In the genomic region with DNA sequence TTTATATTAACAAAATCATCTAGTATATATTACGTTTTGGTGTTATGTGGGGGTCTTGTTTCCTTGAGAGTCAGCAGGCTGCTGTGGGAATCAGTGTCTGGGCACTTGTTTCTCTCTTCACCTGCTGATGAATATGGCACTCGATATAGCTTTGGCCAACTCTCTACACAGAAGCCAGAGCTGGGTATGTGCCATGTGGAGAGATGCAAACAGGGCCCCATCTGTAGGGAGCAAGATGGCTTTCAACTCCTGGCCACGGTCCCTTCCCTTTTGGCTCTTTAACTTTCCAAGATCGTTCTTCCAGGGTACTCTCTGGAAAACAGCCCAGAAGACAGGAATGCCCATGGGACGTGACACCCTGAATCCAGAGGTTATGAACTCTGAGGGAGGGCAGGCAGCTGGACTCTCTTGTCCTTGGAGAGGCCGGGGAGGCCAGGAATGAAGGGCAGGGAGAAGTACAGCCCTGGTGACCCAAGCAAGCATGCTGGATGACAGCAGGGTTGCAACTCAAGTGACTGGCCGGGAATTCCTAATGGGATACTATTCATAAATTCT, we compare ENCODE assay signal across 20 mouse cellular contexts.
DNase-seq lines count a peak whose midpoint lies in the region; ATAC-seq and TF ChIP-seq lines count a peak whose summit lies in the region.
"Had no signal": no experiment of that assay in that cellular context is flagged by ENCODE, and none has a peak within 500 bp of the region (broad histone marks: within the 10 kb centered on the region; RNA-seq: fewer than 3 reads in every experiment).

No protein-coding gene starts in this region.

- no peak for ATAC-seq in kidney, embryonic 14.5 days (ENCODE audit: low FRiP score, low TSS enrichment)
- ATAC-seq: activated CD4-positive, CD25-positive, alpha-beta regulatory T cell, adult 4 months; forebrain, embryonic 13.5 days; liver, postnatal 0 days; midbrain, embryonic 13.5 days had no signal

- TF ChIP-seq CTCF in kidney, adult 2 months (conservative IDR thresholded peaks at IDR 0.05; ENCODE audit: insufficient read depth, insufficient read length, low read depth, low read length): no peak

- peak; percentile 16 for DNase-seq in cerebellum, adult 11 months
- no peak for DNase-seq in cerebellum, postnatal 4 days (ENCODE audit: low spot score in 2 of 2)
- DNase-seq in kidney, adult 2 months: peak; percentile 91
- DNase-seq in cerebellum, adult 9-11 months: peak; percentile 41
- DNase-seq in kidney, postnatal 36 days: peak; percentile 67 to 75
- no peak for DNase-seq in layer of hippocampus, postnatal 10 days (ENCODE audit: low spot score in 2 of 2)
- DNase-seq: adrenal gland, postnatal 14 days; gastrocnemius, postnatal 10 days; liver, postnatal 0 days; right cerebral cortex, adult 18-20 months; thymus, postnatal 14 days had no signal

- no peak overlapping the region for H3K4me2 ChIP-seq in kidney, embryonic 14.5 days (replicated peaks; ENCODE audit: low read depth, low read length)
- H3K4me2 ChIP-seq: embryonic facial prominence, embryonic 12.5 days; forebrain, embryonic 13.5 days; midbrain, embryonic 13.5 days; neural tube, embryonic 13.5 days had no signal

- 40% methylated on average over 7 of the region's 7 CpGs for WGBS in kidney, adult 2 months
- WGBS in kidney, embryonic 14.5 days: 70% methylated on average over 7 of the region's 7 CpGs

- H3K4me3 ChIP-seq in kidney, adult 2 months (ENCODE audit: insufficient read depth, low read depth, low read length): no peak overlapping the region
- no peak overlapping the region for H3K4me3 ChIP-seq in kidney, embryonic 14.5 days (ENCODE audit: low read length)
- H3K4me3 ChIP-seq: embryonic facial prominence, embryonic 12.5 days; erythroblast, embryonic 14.5 days; forebrain, embryonic 13.5 days; heart, adult 2 months; midbrain, embryonic 13.5 days; neural tube, embryonic 13.5 days had no signal

- H3K9ac ChIP-seq in kidney, embryonic 14.5 days (ENCODE audit: low read depth, low read length): no peak overlapping the region
- H3K9ac ChIP-seq: embryonic facial prominence, embryonic 12.5 days; forebrain, embryonic 13.5 days; liver, postnatal 0 days; midbrain, embryonic 13.5 days; neural tube, embryonic 13.5 days had no signal

- H3K27ac ChIP-seq in kidney, adult 2 months (ENCODE audit: insufficient read depth, low read depth, low read length): no peak overlapping the region
- no peak overlapping the region for H3K27ac ChIP-seq in kidney, embryonic 14.5 days (ENCODE audit: low read depth, low read length)
- H3K27ac ChIP-seq: embryonic facial prominence, embryonic 12.5 days; forebrain, embryonic 13.5 days; heart, adult 2 months; midbrain, embryonic 13.5 days; neural tube, embryonic 13.5 days had no signal

- no peaks in the 10 kb centered on the region for H3K27me3 ChIP-seq in kidney, adult 2 months (replicated peaks; ENCODE audit: control insufficient read depth, insufficient read depth, low read length)
- H3K27me3 ChIP-seq in kidney, embryonic 14.5 days (ENCODE audit: control insufficient read depth, insufficient read depth, low read length): no peaks in the 10 kb centered on the region
- H3K27me3 ChIP-seq: embryonic facial prominence, embryonic 12.5 days; forebrain, embryonic 13.5 days; midbrain, embryonic 13.5 days; neural tube, embryonic 13.5 days had no signal

- H3K4me1 ChIP-seq in kidney, adult 2 months (ENCODE audit: control insufficient read depth, insufficient read depth, low read length): peaks cover 32% of the 10 kb centered on the region
- 0 out of 2 replicates have a peak, but pooled peaks cover 12% of the 10 kb centered on the region for H3K4me1 ChIP-seq in kidney, embryonic 14.5 days (ENCODE audit: control insufficient read depth, insufficient read depth, low read length)
- H3K4me1 ChIP-seq: embryonic facial prominence, embryonic 12.5 days; forebrain, embryonic 13.5 days had no signal

- TF ChIP-seq POLR2A in kidney, adult 2 months (IDR thresholded peaks at IDR 0.05; ENCODE audit: low read depth, low read length): no peak

- no peaks in the 10 kb centered on the region for H3K9me3 ChIP-seq in kidney, embryonic 14.5 days (ENCODE audit: control insufficient read depth, low read length)
- H3K9me3 ChIP-seq: embryonic facial prominence, embryonic 12.5 days; midbrain, embryonic 13.5 days; neural tube, embryonic 13.5 days had no signal

- H3K36me3 ChIP-seq in kidney, adult 2 months (ENCODE audit: control insufficient read depth, insufficient read depth, low read length): no peaks in the 10 kb centered on the region
- no peaks in the 10 kb centered on the region for H3K36me3 ChIP-seq in kidney, embryonic 14.5 days (ENCODE audit: control insufficient read depth, insufficient read depth, low read length)
- H3K36me3 ChIP-seq: embryonic facial prominence, embryonic 12.5 days; G1E; neural tube, embryonic 13.5 days had no signal

Comparison
In these comparisons a context has a peak if more than half of its experiments do, and no peak if none do; other contexts are left out.
1. DNase-seq: peak in cerebellum, adult 11 months (single experiment), kidney, adult 2 months (single experiment), cerebellum, adult 9-11 months (single experiment) and kidney, postnatal 36 days (2 of 2); none in cerebellum, postnatal 4 days (0 of 2) and layer of hippocampus, postnatal 10 days (0 of 2).